Mouse (Mus musculus): Measurements from ENCODE around the gene Madd. TPM values are rescaled to one million over a fixed set of nuclear protein-coding genes. Genes with fewer than 3 reads are reported as not detected.
A peak's percentile ranks its signal among the peaks of the same experiment; 100 is the strongest.

The Madd gene
- polyA plus RNA-seq, 1 experiment from 2014 or later = 14.3 TPM

GRCm38 (mm10) chr2:91194624-91195332 is 11.1 kb upstream of the Madd start:
- no peak overlapping the region for H3K9ac ChIP-seq
- peak overlapping the region; percentile 83 for H3K4me2 ChIP-seq
- peak; percentile 83 for ATAC-seq (ENCODE audit: insufficient read depth, low FRiP score, low read depth)
- WGBS = under 1% methylated on average over 23 of the region's 27 CpGs
- H3K9me3 ChIP-seq = no peaks in the 10 kb centered on the region
- H3K36me3 ChIP-seq = no peaks in the 10 kb centered on the region
- H3K27ac ChIP-seq = peak overlapping the region; percentile 44; the same call in 1 of the 2 replicates
- peak overlapping the region; percentile 37 for H3K4me3 ChIP-seq (replicated peaks)
- H3K4me1 ChIP-seq = peaks cover 9% of the 10 kb centered on the region; the same call in 1 of the 2 replicates
- H3K27me3 ChIP-seq (replicated peaks) = no peaks in the 10 kb centered on the region

GRCm38 (mm10) chr2:91190501-91190900 is 6.9 kb upstream of the Madd start:
- no peak for ATAC-seq (ENCODE audit: insufficient read depth, low FRiP score, low read depth)
- Histone ChIP-seq H3K27me3 (replicated peaks) (no peaks in the 10 kb centered on the region), H3K9me3 (no peaks in the 10 kb centered on the region), H3K36me3 (no peaks in the 10 kb centered on the region), H3K9ac (no peak overlapping the region), H3K4me1 (peaks cover 9% of the 10 kb centered on the region; the same call in 1 of the 2 replicates), H3K4me3 (replicated peaks) (no peak overlapping the region), H3K27ac (no peak overlapping the region), H3K4me2 (no peak overlapping the region)
- 83% methylated on average over 16 of the region's 16 CpGs for WGBS

GRCm38 (mm10) chr2:91187431-91187830 is 3.8 kb upstream of the Madd start:
- Histone ChIP-seq H3K27ac (no peak overlapping the region), H3K4me2 (no peak overlapping the region), H3K4me3 (replicated peaks) (no peak overlapping the region), H3K4me1 (no peaks in the 10 kb centered on the region; the same call in 1 of the 2 replicates), H3K27me3 (replicated peaks) (no peaks in the 10 kb centered on the region), H3K9ac (no peak overlapping the region), H3K9me3 (no peaks in the 10 kb centered on the region), H3K36me3 (no peaks in the 10 kb centered on the region)
- no peak for ATAC-seq (ENCODE audit: insufficient read depth, low FRiP score, low read depth)
- 63% methylated on average over 4 of the region's 4 CpGs for WGBS

- no peaks in the 10 kb centered on the region for H3K27me3 ChIP-seq (replicated peaks)
- no peaks in the 10 kb centered on the region for H3K36me3 ChIP-seq
- H3K4me1 ChIP-seq = peaks cover 3% of the 10 kb centered on the region
- no peak for ATAC-seq (ENCODE audit: insufficient read depth, low FRiP score, low read depth)
- 57% methylated on average over 1 of the region's 1 CpGs for WGBS
- no peak overlapping the region for H3K4me2 ChIP-seq
- no peaks in the 10 kb centered on the region for H3K9me3 ChIP-seq
- no peak overlapping the region for H3K9ac ChIP-seq
- no peak overlapping the region for H3K27ac ChIP-seq
- no peak overlapping the region for H3K4me3 ChIP-seq (replicated peaks)
Measured at GRCm38 (mm10) chr2:91186208-91186607, 2.6 kb upstream of the Madd start.

GRCm38 (mm10) chr2:91183148-91183513 is 506 bp downstream of the Madd start:
- Histone ChIP-seq H3K27ac (peak overlapping the region; percentile 79), H3K36me3 (peaks cover 1% of the 10 kb centered on the region; the same call in 1 of the 2 replicates), H3K4me3 (replicated peaks) (peak overlapping the region; percentile 80), H3K4me2 (peak overlapping the region; percentile 87), H3K27me3 (replicated peaks) (no peaks in the 10 kb centered on the region), H3K4me1 (peaks cover 3% of the 10 kb centered on the region), H3K9me3 (no peaks in the 10 kb centered on the region), H3K9ac (peak overlapping the region; percentile 59; the same call in 1 of the 2 replicates)
- WGBS = under 1% methylated on average over 9 of the region's 9 CpGs
- peak; percentile 95 for ATAC-seq (ENCODE audit: insufficient read depth, low FRiP score, low read depth)

- WGBS = under 1% methylated on average over 81 of the region's 81 CpGs
- H3K27me3 ChIP-seq (replicated peaks) = no peaks in the 10 kb centered on the region
- ATAC-seq (ENCODE audit: insufficient read depth, low FRiP score, low read depth) = peak; percentile 95
- H3K9me3 ChIP-seq = no peaks in the 10 kb centered on the region
- peak overlapping the region; percentile 59 for H3K9ac ChIP-seq
- H3K4me3 ChIP-seq (replicated peaks) = peak overlapping the region; percentile 80
- H3K4me2 ChIP-seq = peak overlapping the region; percentile 87
- H3K27ac ChIP-seq = peak overlapping the region; percentile 79
- H3K4me1 ChIP-seq = peaks cover 3% of the 10 kb centered on the region
- H3K36me3 ChIP-seq = peaks cover 6% of the 10 kb centered on the region; the same call in 1 of the 2 replicates
Measured at GRCm38 (mm10) chr2:91182405-91183147, 1.1 kb downstream of the Madd start.

GRCm38 (mm10) chr2:91182016-91182404 is 1.6 kb downstream of the Madd start:
- Histone ChIP-seq H3K9me3 (no peaks in the 10 kb centered on the region), H3K4me2 (peak overlapping the region; percentile 87), H3K4me1 (peaks cover 3% of the 10 kb centered on the region), H3K9ac (peak overlapping the region; percentile 59; the same call in 1 of the 2 replicates), H3K36me3 (peaks cover 6% of the 10 kb centered on the region), H3K27me3 (replicated peaks) (no peaks in the 10 kb centered on the region), H3K4me3 (replicated peaks) (peak overlapping the region; percentile 80), H3K27ac (peak overlapping the region; percentile 79; the same call in 1 of the 2 replicates)
- 11% methylated on average over 8 of the region's 8 CpGs for WGBS
- ATAC-seq (ENCODE audit: insufficient read depth, low FRiP score, low read depth) = no peak

GRCm38 (mm10) chr2:91180706-91181105 is 2.9 kb downstream of the Madd start:
- Histone ChIP-seq H3K4me3 (replicated peaks) (no peak overlapping the region), H3K27ac (no peak overlapping the region), H3K27me3 (replicated peaks) (no peaks in the 10 kb centered on the region), H3K9me3 (no peaks in the 10 kb centered on the region), H3K4me1 (peaks cover 3% of the 10 kb centered on the region), H3K4me2 (no peak overlapping the region), H3K36me3 (peaks cover 6% of the 10 kb centered on the region), H3K9ac (no peak overlapping the region)
- ATAC-seq (ENCODE audit: insufficient read depth, low FRiP score, low read depth) = no peak
- 72% methylated on average over 5 of the region's 5 CpGs for WGBS

- Histone ChIP-seq H3K27me3 (replicated peaks) (no peaks in the 10 kb centered on the region), H3K4me3 (replicated peaks) (no peak overlapping the region), H3K4me2 (no peak overlapping the region), H3K9ac (no peak overlapping the region), H3K9me3 (no peaks in the 10 kb centered on the region), H3K27ac (no peak overlapping the region), H3K4me1 (peaks cover 3% of the 10 kb centered on the region), H3K36me3 (peaks cover 6% of the 10 kb centered on the region)
- no peak for ATAC-seq (ENCODE audit: insufficient read depth, low FRiP score, low read depth)
- 53% methylated on average over 4 of the region's 4 CpGs for WGBS
Measured at GRCm38 (mm10) chr2:91179825-91180224, 3.8 kb downstream of the Madd start.

- Histone ChIP-seq H3K4me2 (no peak overlapping the region), H3K36me3 (peaks cover 6% of the 10 kb centered on the region), H3K4me3 (replicated peaks) (no peak overlapping the region), H3K9me3 (no peaks in the 10 kb centered on the region), H3K27ac (no peak overlapping the region), H3K9ac (no peak overlapping the region), H3K27me3 (replicated peaks) (no peaks in the 10 kb centered on the region), H3K4me1 (no peaks in the 10 kb centered on the region)
- 64% methylated on average over 6 of the region's 6 CpGs for WGBS
- no peak for ATAC-seq (ENCODE audit: insufficient read depth, low FRiP score, low read depth)
Measured at GRCm38 (mm10) chr2:91176234-91176633, 7.4 kb downstream of the Madd start.

- no peak for ATAC-seq (ENCODE audit: insufficient read depth, low FRiP score, low read depth)
- H3K9ac ChIP-seq = no peak overlapping the region
- H3K4me2 ChIP-seq = no peak overlapping the region
- H3K9me3 ChIP-seq = no peaks in the 10 kb centered on the region
- 86% methylated on average over 4 of the region's 4 CpGs for WGBS
- no peaks in the 10 kb centered on the region for H3K27me3 ChIP-seq (replicated peaks)
- no peak overlapping the region for H3K4me3 ChIP-seq (replicated peaks)
- no peaks in the 10 kb centered on the region for H3K4me1 ChIP-seq
- no peak overlapping the region for H3K27ac ChIP-seq
- H3K36me3 ChIP-seq = peaks cover 6% of the 10 kb centered on the region
Measured at GRCm38 (mm10) chr2:91175490-91175889, 8.1 kb downstream of the Madd start.
